Mouse (Mus musculus) heart, postnatal 0 days (tissue): ENCODE data around the gene Dcaf10. TPM values are rescaled to one million over a fixed set of nuclear protein-coding genes. Genes with fewer than 3 reads are reported as not detected.

ENCODE experiments used
- ATAC-seq: fragments of 200-750 bp; cut with Nextera tagmentation; 2 replicates; pipeline ENCODE4 v1.8.0; 2017; ENCODE audit warnings: low read depth, moderate number of reproducible peaks, moderate library complexity; ENCODE audit not compliant: insufficient read depth
- DNase-seq: peaks from one replicate; pipeline ENCODE4 v3.0.0-alpha.2; 2016; ENCODE audit warnings: low spot score
- H3K27ac ChIP-seq: fragments of 300-500 bp; sonication (generic); 2 replicates; pipeline ENCODE4 v1.5.1; 2014; ENCODE audit warnings: low read depth, mild to moderate bottlenecking
- H3K27me3 ChIP-seq: fragments of 300-500 bp; sonication (generic); 2 replicates; pipeline ENCODE4 v1.6.1; 2014; ENCODE audit warnings: low read length, mixed read lengths; ENCODE audit not compliant: control insufficient read depth, insufficient read depth
- H3K36me3 ChIP-seq: fragments of 300-500 bp; sonication (generic); replicated peaks from 2 replicates; pipeline ENCODE4 v1.6.1; 2014; ENCODE audit warnings: low read length, mixed read lengths; ENCODE audit not compliant: control insufficient read depth, insufficient read depth
- H3K4me1 ChIP-seq: fragments of 300-500 bp; sonication (generic); 2 replicates; pipeline ENCODE4 v1.6.1; 2014; ENCODE audit warnings: antibody characterized with exemption; ENCODE audit not compliant: control insufficient read depth, insufficient read depth
- H3K4me2 ChIP-seq: fragments of 300-500 bp; sonication (generic); 2 replicates; pipeline ENCODE4 v1.6.1; 2014; ENCODE audit warnings: low read depth, mild to moderate bottlenecking, low read length, moderate library complexity
- H3K4me3 ChIP-seq: fragments of 300-500 bp; sonication (generic); 2 replicates; pipeline ENCODE4 v1.5.1; 2014; ENCODE audit warnings: low read depth, low read length
- H3K9ac ChIP-seq: fragments of 300-500 bp; sonication (generic); replicated peaks from 2 replicates; pipeline ENCODE4 v1.6.1; 2014; ENCODE audit warnings: low read depth, low read length, mixed read lengths
- H3K9me3 ChIP-seq: fragments of 300-500 bp; sonication (generic); replicated peaks from 2 replicates; pipeline ENCODE4 v1.6.1; 2016; ENCODE audit warnings: low read length; ENCODE audit not compliant: control insufficient read depth
- CTCF ChIP-seq: IDR thresholded peaks from 2 replicates; pipeline ENCODE4 v1.5.1; 2016; ENCODE audit warnings: antibody characterized with exemption, control low read depth, low read depth
- EP300 ChIP-seq: IDR thresholded peaks from 2 replicates; pipeline ENCODE4 v1.6.1; 2016; ENCODE audit warnings: antibody characterized with exemption, low read depth
- WGBS: fragments of 180-500 bp; shearing (Covaris S2); extraction: QIAGEN DNeasy Blood & Tissue Kit; methylation state at CpG from one replicate; pipeline ENCODE4 v1.1.7; 2014; 5-methylcytosine and 5-hydroxymethylcytosine counted together
- polyA plus RNA-seq: library from polyadenylated mRNA; unstranded; fragments of >200 nt; fragmentation: Nextera tagmentation; extraction: Ambion mirVana; gene quantifications from 2 replicates; pipeline ENCODE4 v1.2.1, GENCODE M21; 2015
- total RNA-seq: library from RNA; depleted of rRNA; stranded (reverse); fragments of >200 nt; gene quantifications from 2 replicates; pipeline ENCODE4 v1.2.3, GENCODE M21; 2014; ENCODE audit warnings: low replicate concordance

Dcaf10 gene
- total and polyA plus RNA-seq, 2 experiments from 2014 or later, result 6.4 to 24.7 TPM

GRCm38 (mm10) chr4:45409270-45409669, 67.4 kb downstream of the Dcaf10 start:
- H3K4me2 ChIP-seq, result peak overlapping the region; percentile 74
- peak overlapping the region; percentile 95 for H3K27ac ChIP-seq
- TF ChIP-seq EP300, result no peak
- 0 out of 2 replicates have a peak, but pooled peaks have one; percentile 8 for TF ChIP-seq CTCF
- peaks cover 29% of the 10 kb centered on the region for H3K4me1 ChIP-seq
- WGBS, result 3% methylated on average over 10 of the region's 10 CpGs
- H3K27me3 ChIP-seq, result no peaks in the 10 kb centered on the region
- ATAC-seq, result no peak
- DNase-seq, result peak; percentile 57
- no peaks in the 10 kb centered on the region for H3K9me3 ChIP-seq
- H3K4me3 ChIP-seq, result peak overlapping the region; percentile 80
- peak overlapping the region; percentile 91; the same call in 1 of the 2 replicates for H3K9ac ChIP-seq
- 0 out of 2 replicates have a peak, but pooled peaks cover 2% of the 10 kb centered on the region for H3K36me3 ChIP-seq

GRCm38 (mm10) chr4:45411181-45411790, 69.4 kb downstream of the Dcaf10 start:
- Histone ChIP-seq H3K4me1 (peaks cover 28% of the 10 kb centered on the region), H3K4me3 (no peak overlapping the region), H3K27me3 (no peaks in the 10 kb centered on the region), H3K4me2 (no peak overlapping the region), H3K27ac (no peak overlapping the region), H3K9me3 (no peaks in the 10 kb centered on the region), H3K36me3 (no peaks in the 10 kb centered on the region), H3K9ac (no peak overlapping the region)
- 86% methylated on average over 8 of the region's 8 CpGs for WGBS
- no peak for TF ChIP-seq CTCF
- no peak for TF ChIP-seq EP300
- ATAC-seq (no peak), DNase-seq (no peak)

DNA sequence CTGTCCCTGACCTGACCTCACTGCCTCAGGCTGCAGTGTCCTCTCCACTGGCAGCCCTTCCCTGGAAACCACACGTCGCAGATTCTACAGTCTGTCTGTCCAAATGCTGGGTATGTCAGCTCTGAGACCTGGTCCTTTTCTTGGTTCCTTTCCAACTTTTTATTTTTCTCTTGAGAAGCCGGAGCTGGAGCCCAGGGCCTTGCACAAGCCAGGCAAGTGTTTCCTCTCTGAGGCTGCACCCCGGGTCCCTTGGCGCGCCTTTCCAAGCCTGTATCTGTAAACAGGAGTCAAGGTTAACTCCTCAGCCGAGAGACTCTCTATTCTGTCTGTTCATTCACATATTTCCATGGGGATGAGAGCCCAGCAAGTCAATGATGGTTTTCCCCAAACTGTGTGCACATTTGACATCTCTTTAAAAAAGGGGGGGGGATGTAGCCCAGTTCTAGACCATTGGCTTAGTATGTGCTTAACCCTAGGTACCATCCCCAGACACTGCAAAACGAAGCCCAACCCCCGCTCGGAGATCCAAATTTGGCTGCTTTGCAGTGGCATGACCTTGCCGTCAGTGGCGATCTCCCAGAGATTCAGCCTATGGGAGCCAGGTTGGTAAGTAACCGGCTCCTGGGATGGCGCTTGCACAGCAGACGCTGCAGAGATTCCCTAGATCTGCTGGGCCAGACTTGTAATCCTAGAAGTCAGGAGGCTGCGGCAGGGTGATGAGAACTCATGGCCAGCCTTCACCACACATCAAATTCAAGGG, 70.7 kb downstream of the Dcaf10 start:
- Histone ChIP-seq H3K4me2 (no peak overlapping the region), H3K27me3 (no peaks in the 10 kb centered on the region), H3K9me3 (no peaks in the 10 kb centered on the region), H3K9ac (no peak overlapping the region), H3K4me1 (peaks cover 15% of the 10 kb centered on the region; the same call in 1 of the 2 replicates), H3K27ac (no peak overlapping the region), H3K4me3 (no peak overlapping the region), H3K36me3 (no peaks in the 10 kb centered on the region)
- TF ChIP-seq CTCF (no peak), EP300 (no peak)
- 53% methylated on average over 16 of the region's 16 CpGs for WGBS
- no peak for ATAC-seq
- no peak for DNase-seq

DNA sequence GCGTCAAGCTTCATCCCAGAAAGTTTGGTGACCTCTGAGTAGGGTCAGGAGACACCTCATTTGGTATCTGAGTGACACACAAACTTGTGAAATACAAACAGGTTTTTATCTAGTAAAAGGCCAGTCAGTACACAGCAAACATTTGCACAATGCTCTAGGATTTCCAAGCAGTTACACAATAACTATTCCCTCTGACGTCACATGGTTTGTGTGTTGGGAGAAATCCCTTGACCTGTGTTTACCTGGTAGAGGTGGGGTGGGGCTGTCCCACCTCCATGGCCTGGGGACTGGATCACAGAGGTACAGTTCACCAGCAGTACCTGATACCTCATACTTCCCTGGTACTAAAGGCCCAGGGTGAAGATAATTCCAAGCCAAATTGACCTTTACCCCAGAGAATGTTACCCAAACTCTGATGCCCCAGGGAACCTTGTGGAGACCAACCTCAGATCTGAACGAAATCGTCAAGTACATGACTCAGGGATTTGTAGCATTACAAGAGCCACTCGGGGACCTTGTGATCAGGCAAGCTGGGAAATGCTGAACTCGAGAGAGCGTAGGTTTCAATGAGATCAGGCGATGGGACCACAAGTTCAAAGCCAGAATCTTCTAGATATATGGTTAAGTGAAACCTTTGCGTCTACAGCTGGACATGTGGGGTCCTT, 71.9 kb downstream of the Dcaf10 start:
- H3K9ac ChIP-seq, result no peak overlapping the region

GRCm38 (mm10) chr4:45416314-45416713, 74.4 kb downstream of the Dcaf10 start:
- ATAC-seq (no peak), DNase-seq (no peak)
- Histone ChIP-seq H3K36me3 (no peaks in the 10 kb centered on the region), H3K27ac (no peak overlapping the region), H3K9me3 (no peaks in the 10 kb centered on the region), H3K4me2 (no peak overlapping the region), H3K9ac (no peak overlapping the region), H3K27me3 (no peaks in the 10 kb centered on the region), H3K4me3 (no peak overlapping the region), H3K4me1 (peaks cover 13% of the 10 kb centered on the region; the same call in 1 of the 2 replicates)
- WGBS, result 63% methylated on average over 7 of the region's 7 CpGs
- TF ChIP-seq EP300 (no peak), CTCF (no peak)

More for the DNA sequence above, 71.9 kb downstream of the Dcaf10 start:
- Histone ChIP-seq H3K36me3 (no peaks in the 10 kb centered on the region), H3K4me3 (no peak overlapping the region), H3K27ac (no peak overlapping the region), H3K4me1 (peaks cover 13% of the 10 kb centered on the region; the same call in 1 of the 2 replicates), H3K9me3 (no peaks in the 10 kb centered on the region), H3K27me3 (no peaks in the 10 kb centered on the region), H3K4me2 (no peak overlapping the region)
- TF ChIP-seq EP300 (no peak), CTCF (no peak)
- DNase-seq, result no peak
- WGBS, result 87% methylated on average over 9 of the region's 9 CpGs
- no peak for ATAC-seq
